Mouse (Mus musculus) hindbrain, postnatal 0 days (tissue): ENCODE measurements around the gene Eif2ak4. TPM values are rescaled to one million over a fixed set of nuclear protein-coding genes. Genes with fewer than 3 reads are reported as not detected.
A peak's percentile ranks its signal among the peaks of the same experiment; 100 is the strongest.

ENCODE experiments used
- ATAC-seq: fragments of 200-750 bp; cut with Nextera tagmentation; 2 replicates; pipeline ENCODE4 v1.8.0; 2017; ENCODE audit warnings: mild to moderate bottlenecking, moderate TSS enrichment, moderate library complexity
- DNase-seq: peaks from one replicate; pipeline ENCODE4 v3.0.0-alpha.2; 2015; ENCODE audit warnings: low spot score
- H3K27ac ChIP-seq: fragments of 300-500 bp; sonication (generic); 2 replicates; pipeline ENCODE4 v1.5.1; 2014; ENCODE audit warnings: mild to moderate bottlenecking
- H3K27me3 ChIP-seq: fragments of 300-500 bp; sonication (generic); 2 replicates; pipeline ENCODE4 v1.6.1; 2014; ENCODE audit warnings: low read length, mixed read lengths; ENCODE audit not compliant: insufficient read depth
- H3K36me3 ChIP-seq: fragments of 300-500 bp; sonication (generic); 2 replicates; pipeline ENCODE4 v1.6.1; 2014; ENCODE audit warnings: low read length, mixed read lengths; ENCODE audit not compliant: insufficient read depth
- H3K4me1 ChIP-seq: fragments of 300-500 bp; sonication (generic); 2 replicates; pipeline ENCODE4 v1.6.1; 2014; ENCODE audit warnings: antibody characterized with exemption, low read length, mixed read lengths; ENCODE audit not compliant: insufficient read depth
- H3K4me2 ChIP-seq: fragments of 300-500 bp; sonication (generic); 2 replicates; pipeline ENCODE4 v1.6.1; 2014; ENCODE audit warnings: low read depth, mild to moderate bottlenecking, low read length, moderate library complexity, mixed read lengths
- H3K4me3 ChIP-seq: fragments of 300-500 bp; sonication (generic); 2 replicates; pipeline ENCODE4 v1.5.1; 2014; ENCODE audit warnings: low read length
- H3K9ac ChIP-seq: fragments of 300-500 bp; sonication (generic); replicated peaks from 2 replicates; pipeline ENCODE4 v1.6.1; 2014; ENCODE audit warnings: mild to moderate bottlenecking, low read length, moderate library complexity, mixed read lengths
- H3K9me3 ChIP-seq: fragments of 300-500 bp; sonication (generic); 2 replicates; pipeline ENCODE4 v1.6.1; 2016; ENCODE audit warnings: low read length, mixed read lengths
- CTCF ChIP-seq: IDR thresholded peaks from 2 replicates; pipeline ENCODE4 v1.5.1; 2016; ENCODE audit warnings: antibody characterized with exemption, control low read depth, low read depth
- WGBS: fragments of 180-500 bp; shearing (Covaris S2); extraction: QIAGEN DNeasy Blood & Tissue Kit; methylation state at CpG from one replicate; pipeline ENCODE4 v1.1.7; 2014; 5-methylcytosine and 5-hydroxymethylcytosine counted together
- polyA plus RNA-seq: library from polyadenylated mRNA; unstranded; fragments of >200 nt; fragmentation: Nextera tagmentation; extraction: Ambion mirVana; gene quantifications from 2 replicates; pipeline ENCODE4 v1.2.1, GENCODE M21; 2015
- total RNA-seq: library from RNA; depleted of rRNA; stranded (reverse); fragments of >200 nt; gene quantifications from 2 replicates; pipeline ENCODE4 v1.2.3, GENCODE M21; 2014

The Eif2ak4 gene
- total and polyA plus RNA-seq, 2 experiments from 2014 or later: 7.1 to 16.3 TPM

DNA sequence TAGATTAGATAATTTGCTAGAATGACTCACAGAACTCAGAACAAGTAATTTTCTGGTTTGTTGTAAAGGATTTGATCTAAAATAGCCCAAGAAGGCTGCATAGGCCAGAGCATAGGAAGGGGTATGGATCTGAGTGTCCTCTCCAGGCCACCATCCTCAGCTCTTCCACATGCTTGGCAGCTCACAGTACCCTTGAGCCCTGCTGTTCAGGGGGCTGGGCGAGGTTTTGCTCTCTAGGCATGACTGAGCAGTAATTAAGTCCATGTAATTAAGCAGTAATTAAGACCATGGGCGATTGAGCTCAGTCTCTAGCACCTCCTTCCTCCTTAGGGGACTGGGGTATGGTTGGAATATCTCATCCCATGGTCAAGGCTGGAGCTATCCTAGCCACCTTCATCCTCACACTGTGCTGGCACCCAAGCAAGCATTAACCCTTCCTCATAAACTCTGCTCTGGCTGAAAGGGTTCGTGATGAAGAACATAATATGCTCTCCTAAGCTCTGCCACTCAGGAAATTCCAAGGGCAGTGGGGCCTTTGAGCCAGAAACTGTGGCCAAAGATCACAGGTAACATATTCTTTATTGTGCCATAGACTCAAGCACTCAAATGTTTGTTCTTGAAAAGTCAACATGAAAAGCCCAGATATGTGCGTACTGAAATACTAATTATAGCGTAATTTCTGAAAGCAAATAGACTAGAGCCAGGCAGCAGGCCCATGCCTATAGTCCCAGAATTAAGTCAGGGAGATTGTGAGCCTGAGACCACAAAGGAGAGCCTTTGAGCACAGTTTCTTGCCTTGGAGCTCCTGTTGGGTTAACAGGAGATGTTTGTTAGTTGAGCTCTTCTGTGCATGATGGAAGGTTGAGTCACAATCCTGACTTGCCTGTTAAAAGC, 13.7 kb downstream of the Eif2ak4 start:
- Histone ChIP-seq H3K4me3 (no peak overlapping the region), H3K9me3 (no peaks in the 10 kb centered on the region), H3K4me2 (no peak overlapping the region), H3K36me3 (no peaks in the 10 kb centered on the region; the same call in 1 of the 2 replicates), H3K27ac (no peak overlapping the region), H3K9ac (no peak overlapping the region), H3K4me1 (no peaks in the 10 kb centered on the region), H3K27me3 (no peaks in the 10 kb centered on the region)
- ATAC-seq: peak; percentile 45; the same call in 1 of the 2 replicates
- TF ChIP-seq CTCF: no peak
- WGBS: 68% methylated on average over 5 of the region's 5 CpGs
- peak; percentile 41 for DNase-seq

DNA sequence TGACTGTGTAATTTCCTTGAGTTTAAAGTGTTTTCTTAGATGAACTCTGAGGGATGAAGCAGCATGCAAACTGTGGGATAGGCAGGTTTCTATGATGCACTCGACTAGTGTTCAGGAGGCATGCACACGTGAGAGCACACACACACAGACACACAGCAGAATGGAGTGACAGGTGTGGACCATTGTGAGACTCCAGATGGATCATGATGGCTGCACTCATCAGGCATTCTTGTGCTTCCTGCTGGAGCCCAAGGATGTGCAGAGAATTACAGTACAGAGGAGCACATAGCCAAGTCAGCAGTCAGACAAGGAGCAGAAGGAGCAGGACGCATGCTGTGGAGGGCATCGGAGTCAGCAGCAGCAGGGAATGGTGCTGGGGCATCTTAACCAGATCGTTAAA, 15.9 kb downstream of the Eif2ak4 start:
- Histone ChIP-seq H3K4me3 (no peak overlapping the region), H3K36me3 (no peaks in the 10 kb centered on the region; the same call in 1 of the 2 replicates), H3K9ac (no peak overlapping the region), H3K4me1 (no peaks in the 10 kb centered on the region), H3K27ac (no peak overlapping the region; the same call in 1 of the 2 replicates), H3K9me3 (no peaks in the 10 kb centered on the region), H3K27me3 (no peaks in the 10 kb centered on the region; the same call in 1 of the 2 replicates), H3K4me2 (no peak overlapping the region)
- 47% methylated on average over 5 of the region's 5 CpGs for WGBS
- DNase-seq: peak; percentile 19
- no peak for TF ChIP-seq CTCF
- peak; percentile 58; the same call in 1 of the 2 replicates for ATAC-seq

DNA sequence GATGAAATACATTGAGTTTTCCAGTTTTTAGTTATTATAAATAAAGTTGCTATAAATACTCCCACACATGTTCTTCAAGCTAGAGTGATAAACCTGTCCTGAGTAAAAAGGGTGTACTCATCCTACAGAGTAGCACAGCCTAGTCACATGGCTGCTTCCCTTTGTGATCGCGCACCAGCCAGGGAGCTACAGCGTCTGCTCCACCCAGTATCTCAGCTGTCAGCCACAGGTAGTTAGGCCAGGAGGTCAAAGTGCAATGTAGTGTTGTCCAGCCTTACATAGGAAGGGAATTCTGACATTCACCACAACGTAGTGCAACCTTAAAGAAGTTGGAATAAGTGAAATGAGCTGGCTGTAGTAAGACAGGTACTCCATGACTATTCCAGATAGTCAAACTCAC, 17.1 kb downstream of the Eif2ak4 start:
- no peak overlapping the region for H3K9ac ChIP-seq
- H3K27me3 ChIP-seq: no peaks in the 10 kb centered on the region; the same call in 1 of the 2 replicates
- no peak overlapping the region for H3K27ac ChIP-seq
- no peaks in the 10 kb centered on the region for H3K4me1 ChIP-seq
- no peaks in the 10 kb centered on the region for H3K9me3 ChIP-seq
- no peak overlapping the region for H3K4me3 ChIP-seq
- no peak for TF ChIP-seq CTCF
- DNase-seq (no peak), ATAC-seq (no peak)
- no peak overlapping the region for H3K4me2 ChIP-seq
- 65% methylated on average over 4 of the region's 4 CpGs for WGBS
- peaks cover 3% of the 10 kb centered on the region; the same call in 1 of the 2 replicates for H3K36me3 ChIP-seq

DNA sequence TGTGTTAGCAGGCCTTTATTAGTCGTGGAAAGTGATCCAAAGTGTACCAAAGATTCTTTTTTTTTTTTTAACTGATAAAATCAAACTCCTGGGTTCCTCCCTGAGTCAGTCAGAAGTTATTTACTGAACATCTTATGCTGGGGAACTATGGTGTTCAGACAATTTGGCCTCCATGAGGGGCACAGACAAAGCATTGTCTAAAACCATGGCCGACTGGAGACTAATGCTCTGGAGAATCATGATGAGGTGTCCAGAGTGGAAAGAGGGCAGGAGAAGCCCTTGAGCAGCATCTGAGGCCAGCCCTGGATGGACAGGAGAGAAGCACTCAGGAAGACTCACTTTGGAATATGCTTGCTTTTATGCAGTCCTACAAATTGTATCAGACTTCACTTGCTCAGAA, 18.4 kb downstream of the Eif2ak4 start:
- H3K27me3 ChIP-seq: no peaks in the 10 kb centered on the region; the same call in 1 of the 2 replicates
- WGBS: 66% methylated on average over 2 of the region's 2 CpGs
- ATAC-seq (no peak), DNase-seq (no peak)
- H3K4me3 ChIP-seq: no peak overlapping the region
- no peak overlapping the region for H3K27ac ChIP-seq
- H3K9ac ChIP-seq: no peak overlapping the region
- no peak overlapping the region for H3K4me2 ChIP-seq
- H3K36me3 ChIP-seq: peaks cover 9% of the 10 kb centered on the region; the same call in 1 of the 2 replicates
- no peaks in the 10 kb centered on the region for H3K9me3 ChIP-seq
- no peaks in the 10 kb centered on the region for H3K4me1 ChIP-seq
- no peak for TF ChIP-seq CTCF

DNA sequence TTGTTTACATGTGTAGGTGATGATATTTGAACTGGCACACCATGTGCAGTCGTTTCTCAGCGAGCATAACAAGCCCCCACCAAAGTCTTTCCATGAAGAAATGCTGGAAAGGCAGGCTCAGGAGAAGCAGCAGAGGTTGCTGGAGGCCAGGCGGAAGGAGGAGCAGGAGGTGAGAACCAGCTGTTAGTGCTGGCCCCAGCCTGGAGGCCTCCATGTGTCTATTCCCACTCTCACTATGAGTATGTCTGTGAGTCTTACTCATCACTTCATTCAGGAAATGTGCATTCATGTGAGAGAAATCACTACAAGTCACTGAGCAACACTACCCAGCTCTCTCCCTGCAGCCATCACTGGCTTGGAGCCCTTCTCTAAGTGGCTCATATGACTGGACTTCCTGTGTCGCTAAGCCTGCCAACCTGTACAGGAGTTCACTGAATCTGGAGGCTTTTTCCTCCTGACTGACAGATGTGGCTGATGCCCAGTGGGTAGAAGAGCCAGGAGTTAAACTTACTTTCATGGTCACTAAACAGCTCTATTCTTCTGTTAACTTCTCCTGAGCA, 20.0 kb downstream of the Eif2ak4 start:
- Histone ChIP-seq H3K27me3 (no peaks in the 10 kb centered on the region; the same call in 1 of the 2 replicates), H3K4me3 (no peak overlapping the region), H3K9me3 (no peaks in the 10 kb centered on the region), H3K9ac (no peak overlapping the region), H3K36me3 (peaks cover 12% of the 10 kb centered on the region; the same call in 1 of the 2 replicates), H3K4me2 (no peak overlapping the region), H3K27ac (no peak overlapping the region), H3K4me1 (no peaks in the 10 kb centered on the region)
- WGBS: 76% methylated on average over 4 of the region's 4 CpGs
- ATAC-seq (no peak), DNase-seq (no peak)
- no peak for TF ChIP-seq CTCF

DNA sequence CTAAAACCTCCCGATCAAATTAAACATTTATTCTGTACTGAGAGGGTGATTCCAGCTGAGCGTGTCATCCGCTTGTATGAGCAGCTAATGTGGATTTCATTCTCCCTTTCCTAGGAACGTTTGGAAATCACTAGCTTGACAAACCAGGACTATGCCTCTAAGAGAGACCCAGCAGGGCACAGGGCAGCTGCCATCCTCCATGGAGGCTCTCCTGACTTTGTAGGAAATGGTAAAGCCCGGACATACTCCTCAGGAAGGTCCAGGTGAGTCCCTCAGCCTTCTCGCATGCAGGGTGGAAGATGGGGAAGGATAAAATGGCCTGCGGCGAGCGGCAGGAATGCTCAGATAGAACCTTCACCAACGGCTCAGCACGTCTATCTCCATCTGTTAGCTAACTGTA, 24.4 kb downstream of the Eif2ak4 start:
- Histone ChIP-seq H3K36me3 (peaks cover 20% of the 10 kb centered on the region; the same call in 1 of the 2 replicates), H3K9me3 (no peaks in the 10 kb centered on the region), H3K4me1 (no peaks in the 10 kb centered on the region), H3K9ac (no peak overlapping the region), H3K4me3 (no peak overlapping the region), H3K27ac (no peak overlapping the region), H3K4me2 (no peak overlapping the region), H3K27me3 (no peaks in the 10 kb centered on the region; the same call in 1 of the 2 replicates)
- 86% methylated on average over 11 of the region's 11 CpGs for WGBS
- no peak for ATAC-seq
- no peak for DNase-seq
- TF ChIP-seq CTCF: no peak
